Mouse (Mus musculus) stomach, postnatal 0 days (tissue): ENCODE measurements around the gene Copz1. TPM values are rescaled to one million over a fixed set of nuclear protein-coding genes. Genes with fewer than 3 reads are reported as not detected.

ENCODE experiments used
- ATAC-seq: fragments of 200-750 bp; cut with Nextera tagmentation; 2 replicates; pipeline ENCODE4 v1.8.0; 2017; ENCODE audit not compliant: low FRiP score, low TSS enrichment
- DNase-seq: peaks from one replicate; pipeline ENCODE4 v3.0.0-alpha.2; 2016; ENCODE audit warnings: low spot score
- H3K27ac ChIP-seq: fragments of 300-500 bp; sonication (generic); replicated peaks from 2 replicates; pipeline ENCODE4 v1.5.1; 2014; ENCODE audit warnings: mild to moderate bottlenecking, control low read depth
- H3K27me3 ChIP-seq: fragments of 300-500 bp; sonication (generic); 2 replicates; pipeline ENCODE4 v1.6.1; 2014; ENCODE audit warnings: low read length; ENCODE audit not compliant: control insufficient read depth, insufficient read depth
- H3K36me3 ChIP-seq: fragments of 300-500 bp; sonication (generic); 2 replicates; pipeline ENCODE4 v1.6.1; 2014; ENCODE audit warnings: low read length, mixed read lengths; ENCODE audit not compliant: control insufficient read depth, insufficient read depth
- H3K4me1 ChIP-seq: fragments of 300-500 bp; sonication (generic); replicated peaks from 2 replicates; pipeline ENCODE4 v1.6.1; 2014; ENCODE audit warnings: antibody characterized with exemption; ENCODE audit not compliant: control insufficient read depth, insufficient read depth
- H3K4me2 ChIP-seq: fragments of 300-500 bp; sonication (generic); replicated peaks from 2 replicates; pipeline ENCODE4 v1.6.1; 2014; ENCODE audit warnings: low read depth, mild to moderate bottlenecking, control low read depth, moderate library complexity
- H3K4me3 ChIP-seq: fragments of 300-500 bp; sonication (generic); 2 replicates; pipeline ENCODE4 v1.5.1; 2014; ENCODE audit warnings: low read depth, low read length, control low read depth
- H3K9ac ChIP-seq: fragments of 300-500 bp; sonication (generic); 2 replicates; pipeline ENCODE4 v1.6.1; 2014; ENCODE audit warnings: mild to moderate bottlenecking, low read length, control low read depth, mixed read lengths
- H3K9me3 ChIP-seq: fragments of 300-500 bp; sonication (generic); 2 replicates; pipeline ENCODE4 v1.6.1; 2016; ENCODE audit warnings: low read length; ENCODE audit not compliant: control insufficient read depth
- CTCF ChIP-seq: IDR thresholded peaks from 2 replicates; pipeline ENCODE4 v1.5.1; 2016; ENCODE audit warnings: antibody characterized with exemption, low read depth, mild to moderate bottlenecking, moderate library complexity
- EP300 ChIP-seq: optimal IDR thresholded peaks from 2 replicates; pipeline ENCODE3; 2016; ENCODE audit warnings: antibody characterized with exemption
- WGBS: fragments of 180-500 bp; shearing (Covaris S2); extraction: QIAGEN DNeasy Blood & Tissue Kit; methylation state at CpG from one replicate; pipeline ENCODE4 v1.1.7; 2014; 5-methylcytosine and 5-hydroxymethylcytosine counted together
- polyA plus RNA-seq: library from polyadenylated mRNA; unstranded; fragments of >200 nt; fragmentation: Nextera tagmentation; extraction: Ambion mirVana; gene quantifications from 2 replicates; pipeline ENCODE4 v1.2.1, GENCODE M21; 2015

Copz1 gene
- polyA plus RNA-seq, 1 experiment from 2014 or later, result 159 TPM

GRCm38 (mm10) chr15:103250195-103250740 lies 22.2 kb upstream of the Copz1 start:
- no peaks in the 10 kb centered on the region for H3K27me3 ChIP-seq
- TF ChIP-seq CTCF (peak; percentile 88), EP300 (no peak)
- WGBS, result 33% methylated on average over 2 of the region's 2 CpGs
- DNase-seq (peak; percentile 80), ATAC-seq (peak; percentile 21; the same call in 1 of the 2 replicates)
- H3K27ac ChIP-seq, result no peak overlapping the region
- H3K4me3 ChIP-seq, result no peak overlapping the region
- no peaks in the 10 kb centered on the region for H3K9me3 ChIP-seq
- H3K4me1 ChIP-seq, result peaks cover 4% of the 10 kb centered on the region; the same call in 1 of the 2 replicates
- H3K36me3 ChIP-seq, result peaks cover 16% of the 10 kb centered on the region; the same call in 1 of the 2 replicates
- no peak overlapping the region for H3K9ac ChIP-seq
- no peak overlapping the region for H3K4me2 ChIP-seq

DNA sequence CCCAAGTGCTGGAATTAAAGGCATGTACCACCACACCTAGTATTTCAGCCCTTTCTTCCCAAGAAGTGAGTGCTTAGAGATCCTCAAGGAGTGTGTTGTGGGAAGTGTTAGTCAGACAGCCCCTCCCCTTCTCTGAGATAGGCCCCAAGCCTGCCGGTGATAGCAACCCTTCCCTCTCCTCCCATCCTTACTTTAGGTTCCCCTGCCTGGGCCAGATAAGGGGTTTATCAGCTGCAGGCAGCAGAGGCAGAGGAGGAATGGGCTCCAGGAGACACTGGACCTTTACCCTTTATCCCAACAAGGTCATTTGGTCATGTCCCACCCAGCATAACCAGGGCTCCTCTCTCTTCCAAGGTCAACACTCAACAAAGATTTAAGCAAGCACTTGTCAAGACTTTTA lies 20.9 kb upstream of the Copz1 start:
- DNase-seq (no peak), ATAC-seq (no peak)
- Histone ChIP-seq H3K27ac (no peak overlapping the region), H3K4me2 (no peak overlapping the region), H3K9me3 (no peaks in the 10 kb centered on the region), H3K4me1 (peaks cover 4% of the 10 kb centered on the region; the same call in 1 of the 2 replicates), H3K36me3 (peaks cover 11% of the 10 kb centered on the region; the same call in 1 of the 2 replicates), H3K27me3 (no peaks in the 10 kb centered on the region), H3K9ac (no peak overlapping the region), H3K4me3 (no peak overlapping the region)
- whole genome bisulfite sequencing, result 33% methylated on average over 1 of the region's 1 CpGs
- TF ChIP-seq EP300 (no peak), CTCF (no peak)

DNA sequence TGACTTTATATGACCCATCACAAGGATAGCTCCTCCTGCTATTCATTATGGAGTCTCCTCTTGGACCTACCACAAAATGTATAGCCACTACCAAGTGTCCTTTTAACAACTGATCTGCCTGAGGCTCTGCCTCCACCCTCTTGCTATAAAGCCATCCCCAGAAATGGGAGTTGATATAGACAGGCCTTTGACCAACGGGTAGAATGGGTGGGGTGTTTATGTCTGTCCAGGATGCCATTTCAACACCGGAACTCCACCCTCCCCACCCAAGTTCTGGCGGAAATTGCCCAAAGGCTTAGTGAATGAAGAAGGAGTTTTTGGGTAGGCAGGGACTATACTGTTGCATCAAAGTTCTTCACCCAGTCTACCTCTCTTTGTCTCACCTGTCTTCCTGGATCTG lies 19.9 kb upstream of the Copz1 start:
- Histone ChIP-seq H3K4me2 (no peak overlapping the region), H3K36me3 (peaks cover under 1% of the 10 kb centered on the region; the same call in 1 of the 2 replicates), H3K27ac (no peak overlapping the region), H3K27me3 (no peaks in the 10 kb centered on the region), H3K9ac (no peak overlapping the region), H3K4me1 (peaks cover 4% of the 10 kb centered on the region; the same call in 1 of the 2 replicates), H3K4me3 (no peak overlapping the region), H3K9me3 (no peaks in the 10 kb centered on the region)
- ATAC-seq (no peak), DNase-seq (no peak)
- TF ChIP-seq EP300, result no peak
- no peak for TF ChIP-seq CTCF
- 68% methylated on average over 3 of the region's 3 CpGs for WGBS

GRCm38 (mm10) chr15:103253352-103253751 lies 19.2 kb upstream of the Copz1 start:
- DNase-seq (no peak), ATAC-seq (no peak)
- no peak overlapping the region for H3K4me2 ChIP-seq
- H3K27me3 ChIP-seq, result no peaks in the 10 kb centered on the region
- TF ChIP-seq CTCF, result no peak
- no peak for TF ChIP-seq EP300
- H3K4me1 ChIP-seq, result peaks cover 4% of the 10 kb centered on the region; the same call in 1 of the 2 replicates
- no peak overlapping the region for H3K9ac ChIP-seq
- H3K4me3 ChIP-seq, result no peak overlapping the region
- 96% methylated on average over 1 of the region's 1 CpGs for WGBS
- H3K36me3 ChIP-seq, result no peaks in the 10 kb centered on the region; the same call in 1 of the 2 replicates
- no peaks in the 10 kb centered on the region for H3K9me3 ChIP-seq
- H3K27ac ChIP-seq, result no peak overlapping the region

DNA sequence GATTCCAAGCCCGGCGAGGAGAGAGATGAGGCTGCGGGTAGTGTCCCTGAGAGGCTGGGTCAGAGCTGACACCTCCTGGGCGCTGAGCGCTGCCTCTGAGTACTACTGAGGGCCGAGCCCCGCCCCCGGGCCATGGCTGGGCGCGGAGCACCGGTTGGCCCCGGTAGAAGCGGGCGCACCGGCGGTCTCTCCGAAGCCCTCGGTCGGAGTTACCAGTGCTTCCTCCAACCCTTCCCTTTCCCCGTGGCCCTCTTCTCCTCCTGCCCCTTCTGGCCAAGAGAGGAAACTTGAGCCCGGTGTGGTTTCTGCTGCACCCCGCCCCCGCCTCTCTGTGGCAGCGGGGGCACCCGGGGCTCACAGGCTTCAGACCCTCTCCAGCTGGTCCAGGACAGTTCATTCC lies 17.3 kb upstream of the Copz1 start:
- peak; percentile 24; the same call in 1 of the 2 replicates for ATAC-seq
- 0% methylated on average over 25 of the region's 25 CpGs for WGBS
- Histone ChIP-seq H3K4me1 (peaks cover 6% of the 10 kb centered on the region; the same call in 1 of the 2 replicates), H3K36me3 (no peaks in the 10 kb centered on the region), H3K9ac (peak overlapping the region; percentile 65), H3K27me3 (no peaks in the 10 kb centered on the region), H3K9me3 (no peaks in the 10 kb centered on the region), H3K4me2 (peak overlapping the region; percentile 85), H3K4me3 (peak overlapping the region; percentile 42), H3K27ac (no peak overlapping the region)
- peak; percentile 63 for DNase-seq
- TF ChIP-seq CTCF, result peak; percentile 49
- TF ChIP-seq EP300, result no peak

DNA sequence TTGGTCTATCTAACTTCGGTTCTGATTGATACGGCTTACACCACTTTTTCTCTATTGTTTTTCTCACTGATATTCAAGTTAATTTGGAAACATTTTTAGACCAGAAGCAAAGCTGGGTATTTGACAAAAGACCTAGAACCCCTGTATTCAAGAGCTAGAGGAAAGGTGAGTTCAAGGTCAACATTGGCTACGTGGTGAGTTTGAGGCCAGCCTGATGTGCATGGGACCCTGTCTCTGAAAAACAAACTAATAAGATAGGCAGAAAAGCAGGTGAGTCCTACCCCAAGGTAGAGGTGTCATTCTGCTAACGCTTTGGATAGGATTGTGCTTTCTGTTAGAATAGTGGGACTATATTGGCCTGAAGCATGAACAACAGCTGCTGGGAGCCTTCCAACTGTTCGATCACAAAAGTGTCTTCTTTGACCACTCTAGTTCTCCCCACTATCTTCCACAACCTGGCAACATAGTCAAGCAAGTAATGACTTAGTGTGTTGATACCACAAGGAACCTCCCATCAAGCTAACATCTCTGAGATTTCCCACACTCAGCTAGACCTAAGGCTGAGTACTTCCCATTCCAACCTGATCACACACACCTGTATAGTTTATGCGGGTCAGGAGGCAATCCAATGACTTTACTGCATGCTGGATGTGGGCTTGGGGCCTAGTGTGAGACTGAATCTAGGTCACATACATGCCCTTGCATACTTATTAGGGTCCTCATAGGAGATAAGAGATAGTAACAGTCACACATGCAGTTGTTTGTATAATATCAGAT lies 16.1 kb upstream of the Copz1 start:
- DNase-seq, result no peak

More for the DNA sequence above, 16.1 kb upstream of the Copz1 start:
- Histone ChIP-seq H3K4me1 (peaks cover 6% of the 10 kb centered on the region; the same call in 1 of the 2 replicates), H3K9ac (no peak overlapping the region), H3K9me3 (no peaks in the 10 kb centered on the region), H3K4me3 (no peak overlapping the region), H3K4me2 (no peak overlapping the region), H3K36me3 (no peaks in the 10 kb centered on the region), H3K27ac (no peak overlapping the region), H3K27me3 (no peaks in the 10 kb centered on the region)
- no peak for TF ChIP-seq CTCF
- ATAC-seq, result no peak
- WGBS, result 85% methylated on average over 6 of the region's 6 CpGs
